Mouse (Mus musculus) hindbrain, embryonic 16.5 days (tissue): ENCODE results near the gene Lamp1. TPM values are rescaled to one million over a fixed set of nuclear protein-coding genes. Genes with fewer than 3 reads are reported as not detected.
A peak's percentile ranks its signal among the peaks of the same experiment; 100 is the strongest.

Experiments
- ATAC-seq: fragments of 200-750 bp; cut with Nextera tagmentation; 2 replicates; pipeline ENCODE4 v1.8.0; 2017; ENCODE audit warnings: moderate TSS enrichment, moderate library complexity
- H3K27ac ChIP-seq: fragments of 300-500 bp; sonication (generic); 2 replicates; pipeline ENCODE4 v1.5.1; 2014; ENCODE audit warnings: low read depth, mild to moderate bottlenecking, control low read depth, low read length, moderate library complexity
- H3K27me3 ChIP-seq: fragments of 300-500 bp; sonication (generic); replicated peaks from 2 replicates; pipeline ENCODE4 v1.6.1; 2014; ENCODE audit warnings: low read length; ENCODE audit not compliant: control insufficient read depth, insufficient read depth
- H3K36me3 ChIP-seq: fragments of 300-500 bp; sonication (generic); 2 replicates; pipeline ENCODE4 v1.6.1; 2014; ENCODE audit warnings: mild to moderate bottlenecking, low read length, moderate library complexity, mixed read lengths; ENCODE audit not compliant: control insufficient read depth, insufficient read depth
- H3K4me1 ChIP-seq: fragments of 300-500 bp; sonication (generic); 2 replicates; pipeline ENCODE4 v1.6.1; 2014; ENCODE audit warnings: low read depth, low read length; ENCODE audit not compliant: control insufficient read depth, insufficient read depth
- H3K4me2 ChIP-seq: fragments of 300-500 bp; sonication (generic); 2 replicates; pipeline ENCODE4 v1.6.1; 2014; ENCODE audit warnings: mild to moderate bottlenecking, low read length, control low read depth, moderate library complexity
- H3K4me3 ChIP-seq: fragments of 300-500 bp; sonication (generic); 2 replicates; pipeline ENCODE4 v1.5.1; 2014; ENCODE audit warnings: mild to moderate bottlenecking, low read length, control low read depth, moderate library complexity
- H3K9ac ChIP-seq: fragments of 300-500 bp; sonication (generic); 2 replicates; pipeline ENCODE4 v1.6.1; 2014; ENCODE audit warnings: low read depth, mild to moderate bottlenecking, control low read depth, low read length, moderate library complexity
- H3K9me3 ChIP-seq: fragments of 300-500 bp; sonication (generic); 2 replicates; pipeline ENCODE4 v1.6.1; 2014; ENCODE audit warnings: mild to moderate bottlenecking, low read length, moderate library complexity; ENCODE audit not compliant: control insufficient read depth
- WGBS: fragments of 180-500 bp; shearing (Covaris S2); extraction: QIAGEN DNeasy Blood & Tissue Kit; methylation state at CpG from one replicate; pipeline ENCODE4 v1.1.7; 2014; 5-methylcytosine and 5-hydroxymethylcytosine counted together
- polyA plus RNA-seq: library from polyadenylated mRNA; unstranded; fragments of >200 nt; fragmentation: Nextera tagmentation; extraction: Ambion mirVana; gene quantifications from 2 replicates; pipeline ENCODE4 v1.2.1, GENCODE M21; 2015

Lamp1 gene
- polyA plus RNA-seq, 1 experiment from 2014 or later: 318 TPM

DNA sequence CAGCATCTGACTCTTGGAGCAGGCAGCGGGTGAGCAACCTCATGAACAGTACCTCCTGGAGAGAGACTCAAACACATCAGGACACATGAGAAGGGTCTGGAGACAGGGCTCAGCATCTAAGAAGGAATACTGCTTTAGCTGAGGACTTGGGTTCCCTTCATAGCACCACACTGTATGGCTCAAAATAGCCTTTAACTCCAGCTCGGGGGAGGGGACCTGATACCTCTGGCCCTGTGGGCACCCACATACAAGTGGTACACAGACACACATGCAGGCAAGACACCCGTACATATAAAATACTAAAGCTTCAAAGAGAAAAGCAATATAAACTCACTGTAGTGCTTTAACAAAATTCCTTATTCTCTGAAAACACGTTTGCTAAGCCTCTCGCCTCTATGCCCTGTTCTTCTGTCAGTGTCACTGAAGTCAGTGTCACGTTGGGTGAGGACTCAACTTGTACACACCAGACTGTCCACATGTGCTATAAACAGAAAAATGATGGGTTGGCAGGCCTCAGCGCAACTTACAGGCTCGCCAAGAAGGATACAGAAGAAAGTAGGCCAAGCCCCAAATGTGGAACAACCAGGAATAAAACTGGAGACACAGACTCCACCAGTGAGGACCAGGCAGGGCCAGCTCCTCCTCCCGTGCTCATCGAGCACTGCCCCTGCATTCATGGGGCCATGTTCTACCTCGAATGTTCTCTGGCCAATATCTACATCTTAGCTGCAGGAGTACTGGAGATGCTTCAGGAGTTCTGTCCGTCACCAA is 2.4 kb upstream of the Lamp1 start:
- Histone ChIP-seq H3K9ac (no peak overlapping the region), H3K27me3 (no peaks in the 10 kb centered on the region), H3K4me3 (no peak overlapping the region), H3K36me3 (no peaks in the 10 kb centered on the region), H3K4me1 (peaks cover 14% of the 10 kb centered on the region), H3K4me2 (no peak overlapping the region), H3K27ac (no peak overlapping the region), H3K9me3 (no peaks in the 10 kb centered on the region)
- no peak for ATAC-seq
- 77% methylated on average over 12 of the region's 12 CpGs for WGBS

DNA sequence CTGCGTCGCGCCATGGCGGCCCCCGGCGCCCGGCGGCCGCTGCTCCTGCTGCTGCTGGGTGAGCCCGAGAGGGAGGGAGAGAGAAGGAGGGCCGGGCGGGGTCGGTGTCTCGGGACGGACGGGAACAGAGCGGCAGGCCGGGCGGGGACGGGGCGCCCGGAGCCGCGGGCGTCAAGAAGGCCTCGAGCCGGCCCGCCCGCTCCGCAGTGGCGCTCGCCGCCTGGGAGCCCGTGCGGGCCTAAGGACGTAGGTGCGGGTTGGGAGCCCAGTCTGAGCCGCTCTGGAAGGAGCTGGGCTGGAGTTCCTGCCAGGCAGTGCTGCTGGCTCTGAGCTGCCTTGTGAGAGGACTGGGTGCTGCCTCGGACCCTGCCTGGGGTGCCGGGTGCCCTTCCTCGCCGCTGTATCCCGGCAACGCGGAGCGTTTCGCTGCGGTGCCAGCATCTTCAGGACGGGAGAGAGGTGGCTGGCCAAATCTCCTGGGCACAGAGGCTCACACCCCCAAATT is 468 bp downstream of the Lamp1 start:
- Histone ChIP-seq H3K9me3 (no peaks in the 10 kb centered on the region), H3K4me1 (peaks cover 20% of the 10 kb centered on the region), H3K27ac (peak overlapping the region; percentile 77), H3K4me3 (peak overlapping the region; percentile 96), H3K36me3 (no peaks in the 10 kb centered on the region), H3K4me2 (peak overlapping the region; percentile 95), H3K27me3 (no peaks in the 10 kb centered on the region), H3K9ac (peak overlapping the region; percentile 98)
- 0% methylated on average over 38 of the region's 49 CpGs for WGBS
- peak; percentile 75 for ATAC-seq

DNA sequence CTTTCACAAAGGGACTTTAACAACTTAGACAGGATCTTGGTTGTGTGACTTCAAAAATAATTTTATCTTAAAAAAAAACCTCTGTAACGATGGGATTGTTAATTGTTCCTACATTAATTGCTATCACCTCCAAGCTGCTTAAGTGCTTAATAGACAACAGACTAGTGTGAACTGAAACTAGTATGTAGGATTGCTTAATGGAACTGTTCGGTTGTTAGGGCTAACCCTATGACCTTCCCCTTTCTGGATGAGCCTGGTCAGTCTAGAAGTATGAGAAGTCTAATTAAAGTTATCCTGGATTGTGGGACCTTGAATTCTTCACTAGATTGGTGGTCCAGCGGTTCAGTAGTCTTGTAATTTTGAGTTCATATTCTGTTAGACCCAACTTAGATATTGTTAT is 1.7 kb downstream of the Lamp1 start:
- H3K4me3 ChIP-seq: no peak overlapping the region
- WGBS: 86% methylated on average over 3 of the region's 3 CpGs
- no peaks in the 10 kb centered on the region for H3K9me3 ChIP-seq
- H3K9ac ChIP-seq: no peak overlapping the region
- peak overlapping the region; percentile 95 for H3K4me2 ChIP-seq
- ATAC-seq: no peak
- H3K4me1 ChIP-seq: peaks cover 20% of the 10 kb centered on the region
- no peak overlapping the region for H3K27ac ChIP-seq
- H3K36me3 ChIP-seq: no peaks in the 10 kb centered on the region
- H3K27me3 ChIP-seq: no peaks in the 10 kb centered on the region

DNA sequence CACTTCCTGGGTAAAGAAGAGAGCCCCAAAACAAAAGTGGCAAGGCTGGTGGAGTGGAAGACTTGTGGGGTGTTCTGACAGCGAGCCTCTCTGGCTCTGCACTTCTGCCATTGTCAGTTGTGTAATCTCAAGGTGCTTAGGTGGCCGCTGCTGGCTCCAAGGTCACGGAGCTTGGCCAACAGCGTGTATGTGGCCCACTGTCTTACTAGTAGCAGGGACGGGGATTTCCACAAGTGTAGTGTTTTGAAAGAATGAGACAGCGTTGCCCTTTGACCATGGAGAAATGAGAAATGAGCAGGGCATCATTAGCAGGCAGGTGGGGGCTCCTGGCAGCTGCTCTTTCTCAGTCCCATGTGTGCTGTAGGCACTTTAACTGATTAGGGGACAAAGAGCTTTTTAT is 3.1 kb downstream of the Lamp1 start:
- Histone ChIP-seq H3K4me2 (no peak overlapping the region), H3K4me1 (peaks cover 20% of the 10 kb centered on the region), H3K9ac (no peak overlapping the region), H3K4me3 (no peak overlapping the region), H3K36me3 (peaks cover 4% of the 10 kb centered on the region; the same call in 1 of the 2 replicates), H3K27me3 (no peaks in the 10 kb centered on the region), H3K27ac (no peak overlapping the region), H3K9me3 (no peaks in the 10 kb centered on the region)
- ATAC-seq: no peak
- WGBS: 75% methylated on average over 6 of the region's 6 CpGs

DNA sequence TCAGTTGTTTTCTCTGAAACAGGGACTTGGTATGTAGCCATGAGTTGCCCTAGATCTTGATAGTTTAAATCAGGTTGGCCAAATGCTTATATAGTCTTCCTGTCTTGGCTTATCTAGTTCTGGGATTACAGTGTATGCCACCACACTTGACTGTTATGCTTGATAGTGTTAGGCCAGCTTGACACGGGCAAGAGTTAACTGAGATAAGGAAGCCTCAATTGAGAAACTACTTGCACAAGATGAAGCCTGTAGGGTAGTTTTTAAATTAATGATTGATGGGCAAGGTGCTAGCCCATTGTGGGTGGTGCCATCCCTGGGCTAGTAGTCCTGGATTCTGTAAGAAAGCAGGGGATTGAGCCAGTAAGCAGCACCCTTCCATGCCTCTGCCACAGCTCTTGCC is 4.6 kb downstream of the Lamp1 start:
- no peak for ATAC-seq

DNA sequence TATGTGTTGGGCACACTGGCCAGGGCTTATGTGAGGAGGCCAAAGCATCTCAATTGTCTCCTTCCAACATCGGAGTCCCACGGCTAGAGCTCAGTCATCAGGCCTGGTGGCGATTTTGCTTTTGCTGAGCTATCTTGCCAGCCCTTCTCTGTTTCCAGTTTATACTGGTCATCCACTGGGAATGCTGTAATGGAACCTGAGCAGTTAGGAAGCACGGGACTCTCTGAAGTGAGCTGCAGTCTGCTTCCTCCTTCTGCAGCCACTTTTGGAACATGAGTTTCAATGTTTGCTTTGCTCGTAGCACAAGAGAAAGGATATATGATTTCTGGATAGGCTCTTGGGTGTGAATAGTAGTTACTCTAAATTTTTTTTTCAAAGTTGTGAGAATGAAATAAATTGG is 5.4 kb downstream of the Lamp1 start:
- Histone ChIP-seq H3K4me3 (no peak overlapping the region), H3K36me3 (peaks cover 16% of the 10 kb centered on the region), H3K4me2 (no peak overlapping the region), H3K9ac (no peak overlapping the region), H3K27ac (no peak overlapping the region), H3K27me3 (no peaks in the 10 kb centered on the region), H3K4me1 (peaks cover 16% of the 10 kb centered on the region), H3K9me3 (no peaks in the 10 kb centered on the region)
- ATAC-seq: no peak
- 94% methylated on average over 5 of the region's 5 CpGs for WGBS

More for the DNA sequence above, 4.6 kb downstream of the Lamp1 start:
- peaks cover 17% of the 10 kb centered on the region for H3K4me1 ChIP-seq
- H3K9ac ChIP-seq: no peak overlapping the region
- H3K4me2 ChIP-seq: no peak overlapping the region
- peaks cover 16% of the 10 kb centered on the region for H3K36me3 ChIP-seq
- H3K9me3 ChIP-seq: no peaks in the 10 kb centered on the region
- H3K27ac ChIP-seq: no peak overlapping the region
- 90% methylated on average over 1 of the region's 1 CpGs for WGBS
- no peaks in the 10 kb centered on the region for H3K27me3 ChIP-seq
- no peak overlapping the region for H3K4me3 ChIP-seq

DNA sequence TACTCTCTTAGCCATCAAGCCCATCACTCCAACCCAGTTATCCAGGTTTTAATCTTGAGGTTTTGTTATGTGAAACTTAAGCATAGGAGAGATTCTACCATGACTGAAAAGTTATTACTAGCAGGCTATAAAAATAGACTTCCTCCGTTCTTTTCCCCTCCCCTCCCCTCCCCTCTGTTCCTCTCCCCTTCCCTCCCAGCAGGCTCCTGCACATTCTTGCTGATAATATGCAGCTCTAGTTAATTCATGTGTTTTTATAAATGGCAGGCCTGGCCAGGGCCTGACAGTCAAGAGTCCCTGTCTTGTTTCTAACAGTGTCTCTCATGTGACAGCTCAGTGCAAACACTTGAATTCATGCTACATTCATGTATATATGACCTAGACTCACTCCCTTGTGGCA is 11.5 kb downstream of the Lamp1 start:
- 64% methylated on average over 1 of the region's 1 CpGs for WGBS
- no peaks in the 10 kb centered on the region for H3K4me1 ChIP-seq
- H3K9me3 ChIP-seq: no peaks in the 10 kb centered on the region
- H3K4me2 ChIP-seq: no peak overlapping the region
- H3K36me3 ChIP-seq: peaks cover 38% of the 10 kb centered on the region
- H3K27ac ChIP-seq: no peak overlapping the region
- H3K27me3 ChIP-seq: no peaks in the 10 kb centered on the region
- H3K4me3 ChIP-seq: no peak overlapping the region
- no peak overlapping the region for H3K9ac ChIP-seq
- ATAC-seq: no peak

DNA sequence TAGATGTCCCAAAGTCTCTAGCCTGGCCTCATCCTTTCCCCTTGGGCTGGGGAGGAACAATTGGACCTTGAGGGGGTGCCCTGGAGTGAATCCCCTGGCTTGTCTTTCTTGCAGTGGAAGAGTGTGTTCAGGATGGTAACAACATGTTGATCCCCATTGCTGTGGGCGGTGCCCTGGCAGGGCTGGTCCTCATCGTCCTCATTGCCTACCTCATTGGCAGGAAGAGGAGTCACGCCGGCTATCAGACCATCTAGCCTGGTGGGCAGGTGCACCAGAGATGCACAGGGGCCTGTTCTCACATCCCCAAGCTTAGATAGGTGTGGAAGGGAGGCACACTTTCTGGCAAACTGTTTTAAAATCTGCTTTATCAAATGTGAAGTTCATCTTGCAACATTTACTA is 15.3 kb downstream of the Lamp1 start:
- Histone ChIP-seq H3K4me3 (no peak overlapping the region), H3K9me3 (no peaks in the 10 kb centered on the region), H3K27ac (no peak overlapping the region), H3K4me2 (no peak overlapping the region), H3K4me1 (no peaks in the 10 kb centered on the region), H3K36me3 (peaks cover 31% of the 10 kb centered on the region), H3K27me3 (no peaks in the 10 kb centered on the region), H3K9ac (no peak overlapping the region)
- no peak for ATAC-seq
- 96% methylated on average over 4 of the region's 4 CpGs for WGBS

DNA sequence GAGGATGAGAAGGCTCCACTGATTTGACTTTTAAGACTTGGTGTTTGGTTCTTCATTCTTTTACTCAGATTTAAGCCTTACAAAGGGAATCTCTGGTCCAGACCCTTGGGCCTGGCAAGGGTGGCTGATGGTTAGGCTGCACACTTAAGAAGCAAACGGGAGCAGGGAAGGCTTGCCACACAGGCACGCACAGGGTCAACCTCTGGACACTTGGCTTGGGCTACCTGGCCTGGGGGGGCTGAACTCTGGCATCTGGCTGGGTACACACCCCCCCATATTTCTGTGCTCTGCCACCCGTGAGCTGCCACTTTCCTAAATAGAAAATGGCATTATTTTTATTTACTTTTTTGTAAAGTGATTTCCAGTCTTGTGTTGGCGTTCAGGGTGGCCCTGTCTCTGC is 15.8 kb downstream of the Lamp1 start:
- H3K27ac ChIP-seq: no peak overlapping the region
- WGBS: 97% methylated on average over 4 of the region's 4 CpGs

More for the DNA sequence above, 15.8 kb downstream of the Lamp1 start:
- no peak for ATAC-seq
- Histone ChIP-seq H3K9me3 (no peaks in the 10 kb centered on the region), H3K4me1 (no peaks in the 10 kb centered on the region), H3K9ac (no peak overlapping the region), H3K27me3 (no peaks in the 10 kb centered on the region), H3K4me2 (no peak overlapping the region), H3K4me3 (no peak overlapping the region), H3K36me3 (peaks cover 31% of the 10 kb centered on the region)
